Mouse (Mus musculus) megakaryocyte-erythroid progenitor cell, adult 5-6 weeks (primary cell): ENCODE results near the gene Lipt1. TPM values are rescaled to one million over a fixed set of nuclear protein-coding genes. Genes with fewer than 3 reads are reported as not detected.

Source experiments
- ATAC-seq: replicated peaks from 2 replicates; pipeline ENCODE4 v1.8.0; 2016; ENCODE audit warnings: mild to moderate bottlenecking, inconsistent platforms; ENCODE audit not compliant: severe bottlenecking, poor library complexity, low FRiP score, low TSS enrichment
- total RNA-seq, 2 experiments: library from RNA; stranded (forward) in 1 of 2; stranded (reverse) in 1 of 2; fragments of 200-1000, 215-1000 nt in 1 of 2; fragments of >200 nt in 1 of 2; fragmentation: Nextera tagmentation in 1 of 2; gene quantifications; 2 replicates each; pipeline ENCODE4 v1.2.3; 2014 to 2017

Gene Lipt1
- total RNA-seq (2014; fragmentation: Nextera tagmentation): 6.3 and 13.1 TPM in 2 replicates
- total RNA-seq (2017): 5.5 and 5.8 TPM in 2 replicates

DNA sequence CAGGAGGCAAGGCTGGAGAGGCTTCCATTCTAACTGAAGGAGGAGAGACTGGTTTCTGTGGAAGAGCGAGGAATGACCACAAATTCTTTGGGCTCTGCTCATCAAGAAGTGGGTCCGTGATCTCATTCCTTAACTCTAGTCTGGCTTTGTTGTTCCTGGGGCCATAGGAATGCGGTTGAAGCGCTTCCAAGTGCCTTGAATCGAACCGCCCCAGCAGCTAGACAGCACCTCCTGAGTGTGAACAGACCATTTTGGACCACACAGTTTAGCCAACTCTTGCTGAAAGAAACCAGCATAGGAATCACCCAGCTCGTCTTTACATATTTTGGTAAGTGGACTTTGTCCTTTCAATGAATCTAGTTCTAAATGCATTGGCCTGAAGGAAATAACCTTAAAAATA, at the start of gene Lipt1:
Lipt1 (plus strand) TSS at position 35 of the 400 bp plus-strand sequence.
- peak; percentile 15; the same call in 1 of the 2 replicates for ATAC-seq

DNA sequence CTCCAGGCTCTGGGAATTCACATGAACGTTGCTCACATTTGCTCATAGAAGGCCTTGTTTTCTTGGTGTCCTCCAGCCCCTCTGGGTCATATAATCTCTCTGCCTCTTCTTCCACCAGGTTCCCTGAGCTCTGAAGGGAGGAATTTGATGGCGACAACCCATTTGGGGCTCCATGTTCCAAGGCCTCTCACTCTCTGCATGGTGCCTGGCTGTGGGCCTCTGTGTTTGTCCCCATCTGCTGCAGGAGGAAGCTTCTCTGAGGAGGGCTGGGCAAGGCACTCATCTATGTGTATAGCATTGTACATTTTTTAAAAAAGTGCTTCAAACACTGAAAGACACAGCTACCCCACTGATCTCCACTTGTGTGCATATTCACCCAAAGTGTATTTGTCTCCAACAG, 39.9 kb upstream of the Lipt1 start:
- no peak for ATAC-seq

DNA sequence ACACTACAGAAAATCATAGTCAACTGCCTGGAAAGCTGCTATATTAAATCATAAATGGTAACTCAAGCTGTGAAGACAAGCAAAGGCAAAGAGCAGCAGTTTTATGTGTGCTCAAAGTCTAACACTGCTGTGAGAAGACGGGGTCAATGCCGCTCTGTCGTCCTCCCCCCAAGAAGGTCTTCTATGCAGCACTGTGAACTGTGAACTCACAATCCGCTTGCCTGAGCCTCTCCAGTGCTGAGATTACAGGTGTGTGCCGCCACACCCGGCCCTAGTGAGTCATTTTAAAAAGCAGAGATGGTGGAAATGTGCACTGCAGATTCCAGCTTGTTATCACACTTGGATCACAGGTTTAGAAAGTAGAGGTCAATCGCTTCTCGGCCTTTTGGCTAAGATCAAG, 24.7 kb upstream of the Lipt1 start:
- no peak for ATAC-seq

DNA sequence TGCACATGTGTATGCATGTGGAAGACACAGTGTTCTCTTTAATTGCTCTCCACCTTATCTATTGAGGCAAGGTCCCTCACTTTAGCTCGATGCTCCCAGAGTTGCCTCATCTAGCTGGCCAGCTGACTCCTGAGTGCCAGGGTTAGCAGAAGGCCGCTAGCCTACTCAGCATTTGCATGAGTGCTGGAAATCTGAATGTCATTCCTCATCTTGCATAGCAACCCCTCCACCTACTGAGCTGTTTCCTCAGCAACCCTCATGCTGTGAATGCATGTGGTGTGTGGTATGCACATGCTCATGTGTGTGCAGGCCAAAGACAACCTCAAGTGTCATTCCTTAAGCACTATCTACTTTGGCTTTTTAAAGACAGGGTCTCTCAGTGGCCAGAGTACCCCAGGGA, 20.8 kb upstream of the Lipt1 start:
- ATAC-seq: no peak

DNA sequence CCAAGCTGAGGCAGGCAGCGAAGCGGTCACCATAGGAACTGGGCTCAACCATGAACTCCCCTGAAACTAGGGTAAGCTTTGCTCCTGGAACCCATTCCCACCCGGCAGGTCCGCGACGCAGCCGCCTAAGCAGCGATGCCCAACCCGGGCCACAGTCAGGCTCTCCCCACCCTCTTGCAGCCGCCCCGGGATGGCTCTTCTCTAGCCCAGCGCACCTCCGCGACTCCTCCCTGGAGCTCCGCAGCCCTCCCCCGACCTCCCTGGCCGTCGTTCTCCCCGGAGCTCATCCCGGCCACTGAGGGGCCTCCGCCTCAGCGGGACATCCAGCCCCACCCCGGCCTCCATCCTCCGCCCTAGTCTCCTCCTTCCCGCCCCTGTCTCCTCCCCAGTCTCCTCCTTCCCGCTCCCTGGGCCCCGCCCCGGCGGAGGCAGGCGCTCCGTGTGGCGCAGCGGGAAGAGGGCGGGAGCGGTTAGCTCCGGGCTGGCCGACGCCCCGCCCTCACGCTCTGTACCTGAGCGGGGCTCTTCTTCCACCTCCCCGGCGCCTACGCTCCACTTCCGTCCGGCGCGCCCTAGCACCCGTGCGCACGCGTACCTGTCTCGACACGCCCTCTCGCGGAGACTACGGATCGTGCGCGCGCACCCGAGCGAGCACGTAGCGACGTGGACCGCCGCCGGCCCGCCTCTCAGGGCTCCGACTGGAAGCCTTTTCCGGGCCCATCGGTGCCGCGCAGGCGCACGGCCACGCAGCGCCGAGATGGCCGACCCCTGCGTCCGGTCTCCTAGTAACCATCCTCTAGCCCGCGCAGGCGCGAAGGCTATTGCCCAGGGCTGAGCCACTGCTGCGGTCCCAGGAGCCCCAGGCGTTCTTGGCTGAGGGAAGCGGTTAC, 6.8 kb upstream of the Lipt1 start:
- peak; percentile 91 for ATAC-seq

DNA sequence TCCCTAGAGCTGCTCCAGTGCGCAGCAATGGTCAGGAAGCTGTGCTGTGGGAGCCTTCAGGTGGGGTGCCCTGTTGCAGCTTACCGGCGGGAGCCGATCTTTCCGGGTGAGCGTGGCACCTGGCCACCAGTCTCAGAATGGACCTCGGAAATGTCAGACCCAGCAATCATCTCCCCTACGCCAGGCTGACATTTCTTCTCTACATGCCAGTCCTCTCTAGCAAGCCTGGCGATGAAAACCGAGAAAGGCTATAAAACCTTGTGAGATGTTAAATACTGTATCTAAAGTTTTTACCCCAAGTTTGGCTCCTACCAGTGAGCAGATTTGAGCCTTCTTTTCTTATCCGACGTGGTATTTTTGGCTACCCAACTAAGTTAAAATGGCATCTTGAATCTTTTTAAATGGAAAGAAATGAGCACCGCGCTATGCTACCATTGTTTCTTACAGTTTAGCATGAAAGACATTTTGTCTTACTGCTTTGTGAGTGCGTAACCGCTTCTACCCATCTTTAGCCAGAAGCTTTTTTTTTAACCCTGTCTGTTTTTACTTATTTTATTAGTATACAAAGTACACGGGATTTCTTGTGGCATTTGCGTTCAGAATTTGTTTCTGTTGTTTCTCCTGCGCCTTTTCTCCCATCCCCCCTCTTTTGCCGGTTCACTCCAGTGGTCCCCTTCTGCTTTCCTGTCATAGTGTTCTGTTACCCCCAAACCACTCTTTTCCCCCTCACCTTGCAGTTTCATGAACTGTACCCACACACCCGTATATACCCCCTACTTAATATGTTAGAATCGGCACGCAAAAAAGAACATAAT, 5.9 kb upstream of the Lipt1 start:
- no peak for ATAC-seq

DNA sequence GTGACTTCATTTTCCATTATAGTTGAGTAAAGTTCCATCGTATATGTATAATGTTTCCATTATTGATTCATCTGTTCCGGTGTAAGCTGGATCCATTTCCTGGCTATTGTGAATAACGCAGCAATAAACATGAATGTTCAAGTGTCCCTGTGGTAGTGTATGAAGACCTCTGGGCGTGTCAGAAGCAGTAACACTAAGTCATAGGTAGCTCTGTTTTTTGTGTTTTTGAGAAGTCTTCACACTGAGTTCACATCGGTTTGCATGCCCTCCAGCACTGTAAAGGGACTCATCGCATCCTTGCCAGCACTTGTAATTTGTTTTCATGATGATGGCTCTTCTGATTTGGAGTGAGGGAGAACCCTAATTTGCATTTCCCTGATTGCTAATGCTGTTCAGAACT, 5.3 kb upstream of the Lipt1 start, which contains the start of gene Tsga10:
Tsga10 (minus strand) TSS at position 144 of the 400 bp plus-strand sequence.
- no peak for ATAC-seq

DNA sequence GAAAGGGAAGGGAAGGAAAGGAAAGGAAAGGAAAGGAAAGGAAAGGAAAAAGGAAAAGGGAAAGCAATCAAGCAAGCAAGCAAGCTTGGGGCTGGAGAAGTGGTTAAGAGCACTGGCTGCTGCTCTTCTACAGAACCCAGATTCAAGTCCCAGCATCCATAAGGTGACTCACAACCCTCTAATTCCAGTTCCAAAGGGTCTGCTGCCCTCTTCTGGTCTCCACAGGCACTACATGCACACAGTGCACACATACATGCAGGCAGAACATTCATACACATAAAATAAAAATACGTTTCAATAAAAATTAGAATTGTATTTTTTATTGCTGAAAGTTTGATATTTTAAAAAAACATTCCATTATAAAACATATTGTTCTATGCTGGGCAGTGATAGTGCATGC, 4.5 kb upstream of the Lipt1 start:
- no peak for ATAC-seq

DNA sequence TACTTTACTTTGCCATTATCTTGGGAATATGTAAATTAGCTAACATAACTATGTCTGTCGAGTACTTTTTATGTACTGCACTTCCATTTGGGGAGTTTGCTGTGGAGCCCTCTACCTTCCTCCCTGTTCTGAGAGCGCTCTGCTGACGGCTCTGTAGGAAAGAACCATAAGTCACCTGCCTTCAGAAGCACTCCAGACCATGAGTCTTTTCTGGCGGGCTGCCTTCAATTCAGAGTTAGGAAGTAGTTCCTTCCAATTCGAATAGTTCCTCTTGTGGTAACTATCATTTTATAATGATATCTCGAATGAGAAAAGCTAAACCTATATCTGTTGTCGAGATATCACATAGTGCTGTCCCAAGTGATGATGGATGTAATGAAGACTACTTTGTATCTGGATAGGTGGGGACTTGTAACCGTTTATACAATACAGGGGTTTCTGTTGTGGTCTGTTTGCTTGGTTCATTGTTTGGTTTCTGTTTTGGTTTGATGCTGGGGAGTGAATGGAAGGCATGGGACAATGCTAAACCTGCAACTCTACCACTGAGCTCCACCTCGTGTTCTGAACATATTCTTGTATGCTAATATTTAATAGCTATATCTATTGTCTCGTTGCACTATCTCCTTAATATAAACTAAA, 3.7 kb upstream of the Lipt1 start:
- no peak for ATAC-seq

DNA sequence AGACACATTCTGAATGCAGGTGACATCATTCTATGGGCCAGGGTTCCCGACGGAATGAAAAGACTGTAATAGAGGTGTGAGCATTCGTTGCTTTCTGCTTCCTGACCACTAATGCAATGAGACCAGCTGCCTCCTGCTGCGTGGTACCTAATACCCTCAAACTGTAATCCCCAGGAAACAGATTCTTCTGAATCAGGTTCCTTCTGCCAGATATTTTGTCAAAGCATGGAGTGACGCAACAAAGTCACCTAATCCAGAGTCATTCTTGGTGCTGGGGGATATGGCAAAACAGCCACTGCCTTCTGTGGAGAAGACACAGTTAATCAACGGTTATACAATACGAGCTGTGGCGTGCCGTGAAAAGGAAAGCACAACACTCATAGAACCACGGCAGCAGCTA, 2.9 kb upstream of the Lipt1 start:
- ATAC-seq: no peak

DNA sequence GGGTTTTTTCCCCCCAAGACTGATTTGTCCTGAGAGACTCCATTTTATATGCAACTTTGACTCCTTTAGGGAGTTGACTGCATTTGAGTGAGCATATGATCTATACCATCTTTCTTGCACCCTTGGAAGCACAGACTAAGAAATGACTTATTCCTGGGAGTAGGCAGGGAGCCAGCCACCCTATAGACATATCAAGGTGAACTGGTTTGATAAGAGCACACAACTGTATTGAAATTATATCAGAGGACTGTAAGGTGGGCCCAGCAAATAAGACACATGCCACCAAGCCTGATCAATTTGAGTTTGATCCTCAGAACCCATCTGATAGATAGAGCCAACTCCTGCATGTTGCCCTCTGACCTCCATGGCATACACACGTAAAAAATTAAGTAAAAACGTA, 2.2 kb upstream of the Lipt1 start:
- no peak for ATAC-seq

DNA sequence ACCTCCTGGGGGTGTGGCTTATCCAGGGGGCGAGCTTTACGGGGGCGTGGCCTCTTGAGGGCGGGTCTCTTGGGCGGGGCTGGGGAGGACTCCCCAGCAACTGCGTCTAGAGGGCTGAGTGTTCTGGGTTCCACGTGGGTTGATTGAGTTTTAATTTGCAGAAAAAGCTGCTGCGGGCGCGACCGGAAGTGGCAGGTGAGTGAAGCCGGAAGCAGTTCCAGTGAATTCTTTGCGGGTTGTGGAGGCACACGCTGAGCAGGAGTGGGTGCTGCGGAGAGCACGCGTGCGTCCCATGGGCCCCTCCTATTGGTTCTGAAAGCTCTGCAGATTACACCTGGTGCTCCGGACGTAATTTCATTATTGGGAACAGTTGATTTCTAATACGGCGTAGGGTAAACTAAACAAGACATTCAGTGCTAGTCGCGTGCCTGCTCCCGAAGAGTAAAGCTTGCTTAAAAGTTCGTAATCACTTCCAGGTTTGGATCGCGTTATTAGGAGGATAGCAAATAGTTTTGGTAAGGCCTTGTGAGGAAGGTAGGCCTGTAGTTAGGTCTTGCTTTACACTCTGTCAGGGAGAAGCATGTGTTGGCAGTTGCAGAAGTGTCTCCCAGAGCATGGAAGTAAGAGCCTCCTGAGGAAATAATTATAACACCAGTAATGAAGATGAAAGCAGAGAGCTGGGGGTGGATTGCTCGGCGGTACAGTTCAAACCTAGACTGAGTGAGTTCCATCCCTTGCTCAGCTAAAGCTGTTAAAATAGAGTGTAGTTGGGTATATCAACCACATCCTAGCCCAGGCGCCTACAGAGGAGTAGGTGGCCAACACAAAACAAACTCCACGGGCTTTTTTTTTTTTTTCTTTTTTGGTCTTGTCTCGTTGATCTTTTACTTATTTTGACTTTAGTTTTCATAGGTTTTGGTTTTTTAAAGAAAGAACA, 861 bp downstream of the Lipt1 start:
- peak; percentile 80 for ATAC-seq

DNA sequence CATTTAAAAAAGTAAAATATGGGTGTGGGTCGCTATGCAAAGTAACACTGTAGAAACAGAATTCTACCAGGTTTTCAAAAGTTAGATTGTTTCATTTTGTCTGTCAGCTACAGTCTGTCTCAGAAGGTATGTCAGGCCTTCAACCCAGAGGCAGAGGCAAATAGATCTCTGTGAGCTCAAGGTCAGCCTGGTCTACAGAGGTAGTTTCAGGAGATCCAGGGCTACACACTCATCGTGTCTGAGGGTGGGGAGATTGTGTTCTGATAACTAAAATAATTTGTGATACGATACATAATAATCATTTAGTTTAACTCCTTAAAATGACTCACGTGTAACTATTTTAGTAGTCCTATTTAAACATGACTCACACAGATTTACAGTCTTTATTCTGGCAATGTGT, 1.6 kb downstream of the Lipt1 start:
- ATAC-seq: no peak

DNA sequence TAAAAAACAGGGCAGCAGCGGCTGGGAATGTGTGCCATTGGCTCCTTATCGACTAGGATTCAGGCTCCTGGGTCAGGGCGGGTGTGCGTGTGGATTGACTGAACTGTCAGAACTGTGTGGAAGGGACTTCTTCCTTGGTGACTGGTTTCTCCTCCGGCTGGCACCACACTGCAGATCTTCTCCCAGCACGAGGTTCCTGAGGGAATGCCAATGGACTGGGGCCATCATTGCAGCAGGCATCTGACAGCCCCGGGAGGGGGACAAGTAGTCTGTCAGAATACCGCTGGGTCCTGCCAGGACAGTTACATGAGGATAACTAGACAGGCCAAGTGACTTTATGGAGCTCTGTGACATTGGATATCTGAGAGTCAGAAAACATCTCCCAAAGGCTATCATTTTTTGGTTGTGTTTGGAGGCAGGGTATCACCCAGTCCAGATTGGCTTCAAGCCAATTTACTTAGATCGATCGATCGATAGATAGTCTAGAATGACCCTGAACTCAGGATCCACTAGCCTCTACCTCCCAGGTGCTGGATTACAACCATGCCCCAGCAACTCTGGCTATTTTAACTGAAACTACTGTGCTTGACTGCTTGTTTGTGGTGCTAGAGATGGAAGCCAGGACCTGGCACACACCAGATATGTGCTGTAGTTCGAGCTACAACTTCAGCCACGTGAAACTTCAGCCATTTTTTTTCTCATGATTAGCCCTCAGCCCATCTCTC, 6.4 kb downstream of the Lipt1 start:
- ATAC-seq: no peak

DNA sequence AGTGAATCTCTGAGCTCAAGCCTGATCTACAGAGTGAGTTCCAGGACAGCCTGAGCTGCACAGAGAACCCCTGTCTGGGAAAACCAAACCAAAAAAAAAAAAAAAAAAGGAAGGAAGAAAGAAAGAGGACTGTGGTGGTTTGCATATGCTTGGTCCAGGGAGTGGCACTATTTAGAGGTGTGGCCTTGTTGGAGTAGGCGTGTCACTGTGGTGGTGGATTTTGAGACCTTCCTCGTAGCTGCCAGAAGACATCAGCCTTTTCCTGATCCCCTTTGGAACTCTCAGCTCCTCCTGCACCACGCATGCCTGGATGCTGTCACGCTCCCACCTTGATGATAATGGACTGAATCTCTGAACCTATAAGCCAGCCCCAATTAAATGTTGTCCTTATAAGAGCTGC, 11.9 kb downstream of the Lipt1 start:
- no peak for ATAC-seq

DNA sequence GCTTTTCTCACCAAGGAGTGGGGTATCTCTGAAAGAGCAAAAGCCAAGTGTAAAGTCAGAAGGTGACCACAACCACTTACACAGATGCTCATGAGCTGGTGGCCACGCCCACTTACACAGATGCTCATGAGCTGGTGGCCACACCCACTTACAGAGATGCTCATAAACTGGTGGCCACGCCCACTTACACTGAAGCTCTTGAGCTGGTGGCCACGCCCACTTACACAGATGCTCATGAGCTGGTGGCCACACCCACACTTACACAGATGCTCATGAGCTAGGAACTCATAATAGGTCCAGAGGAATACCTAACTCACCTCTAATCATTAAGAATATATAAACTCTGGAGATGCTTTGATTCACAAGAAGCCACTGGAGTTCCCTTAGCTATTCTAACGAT, 12.9 kb downstream of the Lipt1 start:
- ATAC-seq: peak; percentile 89

DNA sequence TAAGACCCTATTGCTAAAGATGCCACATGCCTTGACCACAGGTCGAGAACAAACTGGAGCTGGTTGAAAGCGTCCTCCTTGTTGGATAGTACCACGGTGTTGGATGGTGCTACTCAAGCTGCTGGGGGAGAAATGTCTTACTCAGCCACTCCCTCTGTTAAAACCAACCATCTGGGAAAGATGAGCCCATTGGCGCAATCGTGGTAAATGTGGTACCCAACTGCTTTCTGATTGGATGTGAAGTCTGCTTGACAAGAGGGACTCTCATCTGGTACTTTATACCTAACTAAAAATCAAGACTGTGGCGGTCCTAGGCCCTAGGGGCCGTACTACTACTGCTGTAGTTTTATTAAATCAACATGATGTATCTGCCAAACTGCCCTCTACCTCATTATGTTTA, 17.7 kb downstream of the Lipt1 start:
- no peak for ATAC-seq

DNA sequence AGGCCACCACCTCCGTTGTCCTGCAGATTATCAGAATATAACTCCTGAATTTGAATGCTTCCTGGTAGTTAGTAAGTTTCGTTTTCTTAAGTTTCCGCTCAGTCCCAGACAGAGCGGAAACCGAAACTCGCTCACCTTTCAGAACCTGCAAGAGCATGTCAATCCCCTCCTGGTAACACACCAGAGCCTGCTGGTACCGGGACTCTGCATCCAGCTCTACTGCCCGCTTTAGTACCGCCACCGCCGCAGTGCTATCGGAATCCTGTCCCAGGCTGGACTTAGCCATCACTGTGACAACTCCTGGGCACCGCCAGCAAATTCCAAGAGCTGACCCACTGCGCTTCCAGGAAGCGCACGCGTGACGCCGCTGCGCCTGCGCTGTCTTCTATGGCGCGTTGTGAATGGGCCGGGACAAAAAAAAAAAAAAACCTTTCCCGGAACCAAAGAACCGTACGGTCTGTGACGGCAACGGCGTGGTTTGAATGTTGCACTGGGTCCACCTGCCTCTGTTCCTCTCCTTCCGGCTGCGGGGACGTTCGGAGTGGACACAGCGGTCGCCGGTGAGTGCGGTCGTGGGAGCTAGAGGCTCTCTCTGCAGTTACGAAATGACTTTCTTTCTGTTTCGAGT, 18.6 kb downstream of the Lipt1 start, which contains the start of the genes Mitd1 and Mrpl30:
Mitd1 (minus strand) TSS at position 387 of the 628 bp plus-strand sequence.
Mrpl30 (plus strand) TSS at position 453 of the 628 bp plus-strand sequence.
- ATAC-seq: peak; percentile 81
